Mouse (Mus musculus): ENCODE data around the gene Myo6. TPM values are rescaled to one million over a fixed set of nuclear protein-coding genes. Genes with fewer than 3 reads are reported as not detected.
A peak's percentile ranks its signal among the peaks of the same experiment; 100 is the strongest.

Gene Myo6
- polyA plus RNA-seq, 1 experiment, result 61.9 TPM

- no peak for DNase-seq
- Histone ChIP-seq H3K27me3 (ENCODE audit: control insufficient read depth, insufficient read depth, low read length) (no peaks in the 10 kb centered on the region), H3K4me1 (ENCODE audit: control insufficient read depth, insufficient read depth, low read length) (peaks cover 3% of the 10 kb centered on the region), H3K4me3 (replicated peaks; ENCODE audit: insufficient read depth, low read depth, low read length) (no peak overlapping the region), H3K27ac (ENCODE audit: insufficient read depth, low read length) (no peak overlapping the region)
- TF ChIP-seq POLR2A (IDR thresholded peaks at IDR 0.05; ENCODE audit: borderline replicate concordance, insufficient read depth, low read length), result no peak
- TF ChIP-seq CTCF (IDR thresholded peaks at IDR 0.05; ENCODE audit: borderline replicate concordance, insufficient read depth, low read depth, low read length), result no peak
- 58% methylated on average over 6 of the region's 6 CpGs for WGBS
Measured at GRCm38 (mm10) chr9:80197233-80197632, 32.4 kb downstream of the Myo6 start.

GRCm38 (mm10) chr9:80200855-80201254, 36.0 kb downstream of the Myo6 start:
- WGBS, result 71% methylated on average over 6 of the region's 6 CpGs
- Histone ChIP-seq H3K4me3 (replicated peaks; ENCODE audit: insufficient read depth, low read depth, low read length) (no peak overlapping the region), H3K27ac (ENCODE audit: insufficient read depth, low read length) (no peak overlapping the region; the same call in 1 of the 2 replicates), H3K4me1 (ENCODE audit: control insufficient read depth, insufficient read depth, low read length) (no peaks in the 10 kb centered on the region), H3K27me3 (ENCODE audit: control insufficient read depth, insufficient read depth, low read length) (no peaks in the 10 kb centered on the region)
- TF ChIP-seq CTCF (IDR thresholded peaks at IDR 0.05; ENCODE audit: borderline replicate concordance, insufficient read depth, low read depth, low read length) (no peak), POLR2A (IDR thresholded peaks at IDR 0.05; ENCODE audit: borderline replicate concordance, insufficient read depth, low read length) (no peak)
- no peak for DNase-seq

GRCm38 (mm10) chr9:80202374-80203060, 37.7 kb downstream of the Myo6 start:
- DNase-seq, result no peak
- Histone ChIP-seq H3K4me3 (replicated peaks; ENCODE audit: insufficient read depth, low read depth, low read length) (no peak overlapping the region), H3K27me3 (ENCODE audit: control insufficient read depth, insufficient read depth, low read length) (no peaks in the 10 kb centered on the region), H3K27ac (ENCODE audit: insufficient read depth, low read length) (no peak overlapping the region), H3K4me1 (ENCODE audit: control insufficient read depth, insufficient read depth, low read length) (no peaks in the 10 kb centered on the region)
- TF ChIP-seq POLR2A (IDR thresholded peaks at IDR 0.05; ENCODE audit: borderline replicate concordance, insufficient read depth, low read length) (no peak), CTCF (IDR thresholded peaks at IDR 0.05; ENCODE audit: borderline replicate concordance, insufficient read depth, low read depth, low read length) (no peak)
- WGBS, result 74% methylated on average over 14 of the region's 14 CpGs

DNA sequence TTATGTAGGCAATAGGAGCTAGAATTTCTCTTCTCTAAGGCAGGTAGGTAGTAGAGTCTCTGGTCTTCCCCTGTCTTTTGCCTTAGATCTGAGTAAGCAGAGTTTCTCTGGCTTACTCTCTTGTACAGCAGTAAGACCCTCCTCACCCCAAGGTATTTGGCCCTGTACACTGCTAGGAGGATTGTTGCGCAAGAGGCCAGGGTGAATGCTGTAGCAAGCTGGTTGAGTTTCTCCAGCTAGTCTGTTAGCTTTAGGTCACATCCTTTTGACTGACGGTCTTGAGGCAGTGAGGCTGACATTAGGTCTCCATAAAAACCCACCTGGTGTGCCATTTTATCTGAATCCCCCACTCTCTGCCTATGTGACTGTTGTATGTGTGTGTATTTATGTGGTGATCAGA, 43.9 kb downstream of the Myo6 start:
- H3K4me1 ChIP-seq (ENCODE audit: control insufficient read depth, insufficient read depth, low read length), result no peaks in the 10 kb centered on the region
- no peaks in the 10 kb centered on the region for H3K27me3 ChIP-seq (ENCODE audit: control insufficient read depth, insufficient read depth, low read length)
- H3K4me3 ChIP-seq (replicated peaks; ENCODE audit: insufficient read depth, low read depth, low read length), result no peak overlapping the region
- DNase-seq, result no peak
- H3K27ac ChIP-seq (ENCODE audit: insufficient read depth, low read length), result no peak overlapping the region
- WGBS, result 97% methylated on average over 2 of the region's 2 CpGs
- TF ChIP-seq POLR2A (IDR thresholded peaks at IDR 0.05; ENCODE audit: borderline replicate concordance, insufficient read depth, low read length), result no peak
- no peak for TF ChIP-seq CTCF (IDR thresholded peaks at IDR 0.05; ENCODE audit: borderline replicate concordance, insufficient read depth, low read depth, low read length)

- H3K4me1 ChIP-seq (ENCODE audit: control insufficient read depth, insufficient read depth, low read length), result no peaks in the 10 kb centered on the region
- 39% methylated on average over 10 of the region's 10 CpGs for WGBS
- no peak for DNase-seq
- TF ChIP-seq CTCF (IDR thresholded peaks at IDR 0.05; ENCODE audit: borderline replicate concordance, insufficient read depth, low read depth, low read length) (no peak), POLR2A (IDR thresholded peaks at IDR 0.05; ENCODE audit: borderline replicate concordance, insufficient read depth, low read length) (no peak)
- peak overlapping the region; percentile 43; the same call in 1 of the 2 replicates for H3K27ac ChIP-seq (ENCODE audit: insufficient read depth, low read length)
- no peaks in the 10 kb centered on the region for H3K27me3 ChIP-seq (ENCODE audit: control insufficient read depth, insufficient read depth, low read length)
- no peak overlapping the region for H3K4me3 ChIP-seq (replicated peaks; ENCODE audit: insufficient read depth, low read depth, low read length)
Measured at GRCm38 (mm10) chr9:80209459-80209858, 44.6 kb downstream of the Myo6 start.

DNA sequence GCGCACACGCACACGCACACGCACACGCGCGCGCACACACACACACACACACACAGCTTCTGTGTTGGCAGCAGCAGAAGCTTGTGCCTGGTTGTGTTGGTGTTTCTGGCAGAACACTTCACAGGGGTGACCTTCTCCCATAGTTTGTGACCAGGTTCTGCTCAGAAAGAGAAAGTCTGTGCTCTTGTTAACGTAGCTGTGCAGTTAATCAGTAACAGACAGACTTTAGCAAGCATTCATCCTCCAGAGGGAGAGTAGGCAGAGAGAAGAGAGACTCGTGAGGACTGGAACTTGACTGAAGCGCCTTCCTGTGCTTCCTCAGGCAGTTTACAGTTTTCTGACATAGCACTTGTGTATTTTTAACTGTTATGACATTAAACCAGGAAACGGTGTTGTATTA, 45.3 kb downstream of the Myo6 start:
- no peaks in the 10 kb centered on the region for H3K4me1 ChIP-seq (ENCODE audit: control insufficient read depth, insufficient read depth, low read length)
- WGBS, result 87% methylated on average over 12 of the region's 12 CpGs
- no peak overlapping the region; the same call in 1 of the 2 replicates for H3K27ac ChIP-seq (ENCODE audit: insufficient read depth, low read length)
- TF ChIP-seq POLR2A (IDR thresholded peaks at IDR 0.05; ENCODE audit: borderline replicate concordance, insufficient read depth, low read length) (no peak), CTCF (IDR thresholded peaks at IDR 0.05; ENCODE audit: borderline replicate concordance, insufficient read depth, low read depth, low read length) (no peak)
- DNase-seq, result no peak
- no peak overlapping the region for H3K4me3 ChIP-seq (replicated peaks; ENCODE audit: insufficient read depth, low read depth, low read length)
- H3K27me3 ChIP-seq (ENCODE audit: control insufficient read depth, insufficient read depth, low read length), result no peaks in the 10 kb centered on the region

GRCm38 (mm10) chr9:80213428-80213827, 48.6 kb downstream of the Myo6 start:
- Histone ChIP-seq H3K27ac (ENCODE audit: insufficient read depth, low read length) (no peak overlapping the region), H3K27me3 (ENCODE audit: control insufficient read depth, insufficient read depth, low read length) (no peaks in the 10 kb centered on the region), H3K4me1 (ENCODE audit: control insufficient read depth, insufficient read depth, low read length) (peaks cover 2% of the 10 kb centered on the region; the same call in 1 of the 2 replicates), H3K4me3 (replicated peaks; ENCODE audit: insufficient read depth, low read depth, low read length) (no peak overlapping the region)
- TF ChIP-seq POLR2A (IDR thresholded peaks at IDR 0.05; ENCODE audit: borderline replicate concordance, insufficient read depth, low read length) (no peak), CTCF (IDR thresholded peaks at IDR 0.05; ENCODE audit: borderline replicate concordance, insufficient read depth, low read depth, low read length) (no peak)
- WGBS, result 77% methylated on average over 2 of the region's 2 CpGs
- no peak for DNase-seq

GRCm38 (mm10) chr9:80215502-80215901, 50.7 kb downstream of the Myo6 start:
- Histone ChIP-seq H3K4me1 (ENCODE audit: control insufficient read depth, insufficient read depth, low read length) (peaks cover 2% of the 10 kb centered on the region; the same call in 1 of the 2 replicates), H3K4me3 (replicated peaks; ENCODE audit: insufficient read depth, low read depth, low read length) (no peak overlapping the region), H3K27ac (ENCODE audit: insufficient read depth, low read length) (no peak overlapping the region), H3K27me3 (ENCODE audit: control insufficient read depth, insufficient read depth, low read length) (no peaks in the 10 kb centered on the region)
- no peak for DNase-seq
- WGBS, result 89% methylated on average over 5 of the region's 5 CpGs
- TF ChIP-seq CTCF (IDR thresholded peaks at IDR 0.05; ENCODE audit: borderline replicate concordance, insufficient read depth, low read depth, low read length) (no peak), POLR2A (IDR thresholded peaks at IDR 0.05; ENCODE audit: borderline replicate concordance, insufficient read depth, low read length) (no peak)

All from cerebellum, adult 2 months (tissue).